Mouse (Mus musculus) erythroblast, embryonic 14.5 days (primary cell): ENCODE results near the gene Fam129c.

Experiments
- GATA1 ChIP-seq: IDR thresholded peaks from 2 replicates; pipeline ENCODE4 v1.6.1; 2012; ENCODE audit warnings: low read length, inconsistent platforms, mixed read lengths
- TAL1 ChIP-seq: IDR thresholded peaks from 3 replicates; pipeline ENCODE4 v1.6.1; 2012; ENCODE audit warnings: low read length, inconsistent platforms, mixed read lengths

DNA sequence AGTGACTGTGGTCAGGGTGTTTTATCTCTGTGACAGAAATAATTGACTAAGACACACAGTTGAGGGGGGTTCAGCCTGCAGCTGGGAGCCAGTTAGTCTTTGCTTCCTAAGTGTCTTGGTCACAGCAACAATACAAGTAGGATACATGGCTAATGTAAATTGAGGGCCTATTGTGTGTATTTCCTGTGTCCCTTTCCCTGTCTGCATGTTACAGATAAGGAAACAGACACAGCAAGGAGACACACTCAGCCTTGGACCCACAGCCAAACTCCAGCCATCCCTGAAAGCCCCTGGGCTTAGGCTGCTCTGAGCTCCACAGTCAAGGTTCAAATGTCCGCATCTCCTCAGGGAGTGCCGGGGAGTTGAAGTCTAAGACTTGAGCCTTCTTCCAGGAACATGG, 42.8 kb upstream of the Fam129c start:
- no peak for TF ChIP-seq TAL1
- no peak for TF ChIP-seq GATA1
